In the genomic region with DNA sequence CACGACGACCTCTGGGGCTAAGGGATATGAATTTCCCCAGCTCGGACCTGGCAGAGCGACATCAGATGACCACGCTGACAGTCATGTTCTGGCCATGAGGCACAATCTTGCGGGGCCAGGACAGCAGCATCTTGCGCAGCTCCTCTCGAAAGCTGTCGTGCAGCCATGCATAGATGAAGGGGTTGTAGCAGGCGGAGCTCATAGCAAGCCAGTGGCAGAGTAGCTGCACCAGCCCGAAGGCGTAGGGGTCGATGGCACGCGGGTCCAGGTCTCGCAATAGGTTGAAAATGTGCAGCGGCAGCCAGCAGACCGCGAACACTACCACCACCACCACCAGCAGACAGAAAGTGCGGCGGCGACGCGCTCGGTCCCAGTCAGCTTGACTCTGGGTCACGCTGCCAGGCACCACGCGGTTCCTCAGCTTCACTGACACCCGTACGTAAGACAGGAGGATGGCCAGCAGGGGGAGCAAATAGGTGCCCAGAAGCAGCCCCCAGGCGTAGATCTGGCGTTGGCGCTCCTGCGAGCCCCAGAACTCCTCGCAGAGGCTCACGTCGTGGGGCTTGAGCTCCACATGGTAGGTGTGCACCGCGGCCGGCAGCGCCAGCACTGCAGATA, we compare ENCODE assay signal across 8 mouse cellular contexts. TPM values are rescaled to one million over a fixed set of nuclear protein-coding genes. Genes with fewer than 3 reads are reported as not detected.
DNase-seq lines count a peak whose midpoint lies in the region; ATAC-seq lines count a peak whose summit lies in the region.

No protein-coding gene starts in this region.

- peak; percentile 83 to 88 for DNase-seq in cerebellum, postnatal 14 days
- peak; percentile 48 to 50 for DNase-seq in frontal cortex, postnatal 36 days (ENCODE audit: low spot score in 2 of 2)
- peak; percentile 66 for DNase-seq in induced T-regulatory cell, adult 2 months (ENCODE audit: low read depth)
- DNase-seq in left cerebral cortex, postnatal 25 days (ENCODE audit: low spot score in 2 of 2) = peak; percentile 49 to 53
- peak; percentile 23 to 25 for DNase-seq in right cerebral cortex, postnatal 36 days (ENCODE audit: low spot score in 2 of 2)
- DNase-seq in adipocyte (ENCODE audit: low spot score) = no peak

- intact Hi-C loops in left cerebral cortex, postnatal 25 days (cut with DNase I) = loop anchor here (1.0 kb wide), 1 partner anchor 46 kb away; no protein-coding TSS in a partner anchor

- ATAC-seq in activated CD4-positive, CD25-positive, alpha-beta regulatory T cell, adult 4 months = peak; percentile 40
- peak; percentile 92 for ATAC-seq in megakaryocyte-erythroid progenitor cell, adult 5-6 weeks (replicated peaks; ENCODE audit: low FRiP score, low TSS enrichment, poor library complexity, severe bottlenecking)

RNA-seq across cellular contexts. Expression of a gene that starts 1.0 kb away (rescaled TPM):
- polyA plus RNA-seq in activated CD4-positive, CD25-positive, alpha-beta regulatory T cell, adult 4 months (2017; shearing (Covaris generic)) = not detected
- total RNA-seq in left cerebral cortex, postnatal 25 days (2021) = not detected
- not detected in 2 replicates for total RNA-seq in megakaryocyte-erythroid progenitor cell, adult 5-6 weeks (2014; fragmentation: Nextera tagmentation)
- total RNA-seq in megakaryocyte-erythroid progenitor cell, adult 5-6 weeks (2017) = not detected in 2 replicates
